ENCODE assay signal across 27 mouse cellular contexts in genomic region chr11:4300683-4301082, GRCm38 (mm10). TPM values are rescaled to one million over a fixed set of nuclear protein-coding genes. Genes with fewer than 3 reads are reported as not detected.
DNase-seq lines count a peak whose midpoint lies in the region; ATAC-seq and TF ChIP-seq lines count a peak whose summit lies in the region.
"Had no signal": no experiment of that assay in that cellular context is flagged by ENCODE, and none has a peak within 500 bp of the region (broad histone marks: within the 10 kb centered on the region; RNA-seq: fewer than 3 reads in every experiment).

No protein-coding gene starts in this region.

- H3K27ac ChIP-seq in heart, embryonic 11.5 days (ENCODE audit: low read depth, low read length) = no peak overlapping the region
- no peak overlapping the region for H3K27ac ChIP-seq in lung, embryonic 14.5 days (ENCODE audit: low read depth)
- H3K27ac ChIP-seq: embryonic facial prominence, embryonic 13.5 days; forebrain, embryonic 12.5 days; hindbrain, embryonic 13.5 days; kidney, postnatal 0 days; limb, embryonic 15.5 days; liver, embryonic 13.5 days; neural tube, embryonic 15.5 days had no signal

- peak; percentile 42 to 65 for DNase-seq in heart, adult 18-20 months
- peak; percentile 30 for DNase-seq in lung, embryonic 14.5 days
- no peak for DNase-seq in lung, postnatal 25 days (ENCODE audit: low spot score)
- DNase-seq in heart, postnatal 4 days = peak; percentile 36
- DNase-seq in adrenal gland, postnatal 4 days (ENCODE audit: low spot score in 2 of 2) = no peak
- DNase-seq: adrenal gland, postnatal 14 days; cerebellum, adult 11-12 months; forebrain, postnatal 0 days; kidney, adult 8-10 months; layer of hippocampus, postnatal 36 days; left cerebral cortex, postnatal 4 days; liver, embryonic 13.5 days; lung, adult 18-20 months; midbrain, embryonic 14.5 days; retina, postnatal 1 day; right cerebral cortex, postnatal 14 days had no signal

- H3K36me3 ChIP-seq in heart, embryonic 11.5 days (ENCODE audit: control insufficient read depth, insufficient read depth, low read length) = no peaks in the 10 kb centered on the region
- no peaks in the 10 kb centered on the region for H3K36me3 ChIP-seq in lung, embryonic 14.5 days (ENCODE audit: insufficient read depth)
- H3K36me3 ChIP-seq: embryonic facial prominence, embryonic 13.5 days; forebrain, embryonic 12.5 days; G1E; heart, embryonic 13.5 days; hindbrain, embryonic 13.5 days; limb, embryonic 15.5 days; liver, embryonic 13.5 days; neural tube, embryonic 15.5 days had no signal

- peaks cover 43% of the 10 kb centered on the region for H3K4me1 ChIP-seq in heart, embryonic 11.5 days (ENCODE audit: control insufficient read depth, insufficient read depth, low read length)
- H3K4me1 ChIP-seq in lung, embryonic 14.5 days (ENCODE audit: insufficient read depth) = peaks cover 22% of the 10 kb centered on the region
- H3K4me1 ChIP-seq: neural tube, embryonic 15.5 days had no signal

- H3K9me3 ChIP-seq in heart, embryonic 11.5 days (replicated peaks; ENCODE audit: control insufficient read depth, low read length) = no peaks in the 10 kb centered on the region
- H3K9me3 ChIP-seq in lung, embryonic 14.5 days (ENCODE audit: low read depth, low read length) = no peaks in the 10 kb centered on the region
- H3K9me3 ChIP-seq: embryonic facial prominence, embryonic 13.5 days; forebrain, embryonic 12.5 days; G1E; heart, embryonic 13.5 days; hindbrain, embryonic 13.5 days; limb, embryonic 15.5 days; liver, embryonic 13.5 days; neural tube, embryonic 15.5 days had no signal

- H3K4me2 ChIP-seq in heart, embryonic 11.5 days = no peak overlapping the region
- H3K4me2 ChIP-seq in lung, embryonic 14.5 days = no peak overlapping the region
- H3K4me2 ChIP-seq: embryonic facial prominence, embryonic 13.5 days; forebrain, embryonic 12.5 days; heart, embryonic 13.5 days; hindbrain, embryonic 13.5 days; limb, embryonic 15.5 days; liver, embryonic 13.5 days; neural tube, embryonic 15.5 days had no signal

- H3K4me3 ChIP-seq in heart, embryonic 11.5 days (ENCODE audit: low read depth, low read length) = no peak overlapping the region
- H3K4me3 ChIP-seq in lung, embryonic 14.5 days (ENCODE audit: low read depth, low read length) = no peak overlapping the region
- H3K4me3 ChIP-seq: embryonic facial prominence, embryonic 13.5 days; forebrain, embryonic 12.5 days; heart, embryonic 13.5 days; hindbrain, embryonic 13.5 days; limb, embryonic 15.5 days; liver, embryonic 13.5 days; neural tube, embryonic 15.5 days had no signal

- no peak for ATAC-seq in heart, embryonic 11.5 days (replicated peaks; ENCODE audit: insufficient number of reproducible peaks, low FRiP score, low TSS enrichment)
- ATAC-seq in lung, embryonic 14.5 days (ENCODE audit: insufficient read depth) = no peak
- ATAC-seq: forebrain, postnatal 0 days; intestine, embryonic 16.5 days; Patski had no signal

- H3K9ac ChIP-seq in heart, embryonic 11.5 days (ENCODE audit: low read depth, low read length) = no peak overlapping the region
- no peak overlapping the region for H3K9ac ChIP-seq in lung, embryonic 14.5 days
- H3K9ac ChIP-seq: embryonic facial prominence, embryonic 13.5 days; forebrain, embryonic 12.5 days; forebrain, postnatal 0 days; hindbrain, embryonic 13.5 days; limb, embryonic 15.5 days; liver, embryonic 13.5 days; neural tube, embryonic 15.5 days had no signal

- TF ChIP-seq CTCF in lung, embryonic 14.5 days (IDR thresholded peaks at IDR 0.05; ENCODE audit: low read depth) = no peak

- H3K27me3 ChIP-seq in heart, embryonic 11.5 days (ENCODE audit: control insufficient read depth, insufficient read depth, low read length) = no peaks in the 10 kb centered on the region
- H3K27me3 ChIP-seq in lung, embryonic 14.5 days (ENCODE audit: insufficient read depth, low read length) = no peaks in the 10 kb centered on the region
- H3K27me3 ChIP-seq: embryonic facial prominence, embryonic 13.5 days; heart, embryonic 13.5 days; hindbrain, embryonic 13.5 days; limb, embryonic 15.5 days; neural tube, embryonic 15.5 days; Patski had no signal

- WGBS in heart, embryonic 11.5 days (ENCODE audit: insufficient replicate concordance) = 83% methylated on average over 3 of the region's 3 CpGs
- 62% methylated on average over 3 of the region's 3 CpGs for WGBS in lung, embryonic 14.5 days

RNA-seq across cellular contexts. Expression of gene Lif, which starts 43.3 kb away (rescaled TPM):
- under 1 TPM; 0.10 TPM for total RNA-seq in heart, adult 18-20 months (2021)
- polyA plus RNA-seq in heart, embryonic 11.5 days (2014; fragmentation: Nextera tagmentation; extraction: Ambion mirVana) = 0.06 and 0.11 TPM in 2 replicates
- polyA plus RNA-seq in lung, embryonic 14.5 days (2014; fragmentation: Nextera tagmentation; extraction: Ambion mirVana) = 0.12 and 0.33 TPM in 2 replicates
- total RNA-seq in heart, postnatal 4 days (2021) = 1 to 10 TPM; 1.8 to 2.0 TPM
- total RNA-seq in adrenal gland, postnatal 4 days (2021) = under 1 TPM; 0.76 to 0.99 TPM
- polyA plus RNA-seq: forebrain, embryonic 12.5 days; liver, embryonic 13.5 days; midbrain, embryonic 14.5 days had no signal

Comparison
In these comparisons a context has a peak if more than half of its experiments do, and no peak if none do; other contexts are left out.
1. DNase-seq: peak in heart, adult 18-20 months (2 of 2), lung, embryonic 14.5 days (single experiment) and heart, postnatal 4 days (single experiment); none in lung, postnatal 25 days (single experiment) and adrenal gland, postnatal 4 days (0 of 2).